Mouse (Mus musculus) liver, postnatal 0 days (tissue): ENCODE measurements around the gene Spock1.

Experiments used
- CTCF ChIP-seq: sonication (generic); IDR thresholded peaks from 2 replicates; pipeline ENCODE4 v1.5.1; 2016; ENCODE audit warnings: antibody characterized with exemption, low read depth
- EP300 ChIP-seq: IDR thresholded peaks from 2 replicates; pipeline ENCODE4 v1.6.1; 2016; ENCODE audit warnings: antibody characterized with exemption, low read depth, mild to moderate bottlenecking

- TF ChIP-seq CTCF (no peak), EP300 (no peak)
Measured at GRCm38 (mm10) chr13:57686437-57686836, 221.7 kb downstream of the Spock1 start.
